Mouse (Mus musculus) embryonic facial prominence, embryonic 10.5 days (tissue): ENCODE data around the gene B830017H08Rik. TPM values are rescaled to one million over a fixed set of nuclear protein-coding genes. Genes with fewer than 3 reads are reported as not detected.

Source experiments
- DNase-seq: peaks from one replicate; pipeline ENCODE4 v3.0.0-alpha.2; 2017; ENCODE audit warnings: low spot score
- H3K27ac ChIP-seq: fragments of 300-500 bp; sonication (generic); replicated peaks from 2 replicates; pipeline ENCODE4 v1.5.1; 2016; ENCODE audit warnings: mild to moderate bottlenecking
- H3K27me3 ChIP-seq: fragments of 300-500 bp; sonication (generic); replicated peaks from 2 replicates; pipeline ENCODE4 v1.6.1; 2016; ENCODE audit warnings: low read depth, mild to moderate bottlenecking; ENCODE audit not compliant: poor library complexity, severe bottlenecking
- H3K36me3 ChIP-seq: fragments of 300-500 bp; sonication (generic); replicated peaks from 2 replicates; pipeline ENCODE4 v1.6.1; 2016; ENCODE audit warnings: mild to moderate bottlenecking, moderate library complexity
- H3K4me1 ChIP-seq: fragments of 300-500 bp; sonication (generic); 2 replicates; pipeline ENCODE4 v1.6.1; 2016
- H3K4me3 ChIP-seq: fragments of 300-500 bp; sonication (generic); 2 replicates; pipeline ENCODE4 v1.5.1; 2016; ENCODE audit warnings: mild to moderate bottlenecking, moderate library complexity
- H3K9me3 ChIP-seq: fragments of 300-500 bp; sonication (generic); 2 replicates; pipeline ENCODE4 v1.6.1; 2016; ENCODE audit warnings: mild to moderate bottlenecking
- WGBS: fragments of 180-500 bp; shearing (Covaris S2); methylation state at CpG from one replicate; pipeline ENCODE4 v1.1.7; 2016; 5-methylcytosine and 5-hydroxymethylcytosine counted together
- polyA plus RNA-seq: library from polyadenylated mRNA; unstranded; fragments of >200 nt; fragmentation: Nextera tagmentation; extraction: Ambion mirVana; gene quantifications from 2 replicates; pipeline ENCODE4 v1.2.1, GENCODE M21; 2016

The B830017H08Rik gene
- polyA plus RNA-seq, 1 experiment from 2014 or later = not detected

DNA sequence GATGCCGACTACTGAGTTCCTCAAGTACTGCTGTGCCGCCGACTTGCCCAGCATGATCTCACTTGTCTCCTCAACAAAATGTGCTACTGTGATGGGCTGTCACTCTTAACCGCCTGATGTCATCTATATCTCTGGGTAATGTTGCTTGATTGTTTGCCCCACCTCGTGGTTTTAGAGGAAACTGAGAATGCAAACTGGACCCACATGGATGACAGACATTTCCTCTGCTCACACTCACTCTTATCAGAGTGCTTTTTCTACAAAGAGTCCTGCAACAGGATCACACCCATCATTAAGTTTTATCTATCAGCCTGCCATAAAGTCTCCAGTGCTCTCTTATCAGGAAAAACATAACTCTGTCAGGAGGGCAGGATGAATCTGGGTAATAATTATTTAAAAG lies 38.3 kb downstream of the B830017H08Rik start:
- WGBS = 90% methylated on average over 5 of the region's 5 CpGs
- Histone ChIP-seq H3K36me3 (peaks cover 73% of the 10 kb centered on the region), H3K4me3 (no peak overlapping the region), H3K27me3 (no peaks in the 10 kb centered on the region), H3K27ac (no peak overlapping the region), H3K4me1 (0 out of 2 replicates have a peak, but pooled peaks cover 5% of the 10 kb centered on the region), H3K9me3 (no peaks in the 10 kb centered on the region)
- no peak for DNase-seq

DNA sequence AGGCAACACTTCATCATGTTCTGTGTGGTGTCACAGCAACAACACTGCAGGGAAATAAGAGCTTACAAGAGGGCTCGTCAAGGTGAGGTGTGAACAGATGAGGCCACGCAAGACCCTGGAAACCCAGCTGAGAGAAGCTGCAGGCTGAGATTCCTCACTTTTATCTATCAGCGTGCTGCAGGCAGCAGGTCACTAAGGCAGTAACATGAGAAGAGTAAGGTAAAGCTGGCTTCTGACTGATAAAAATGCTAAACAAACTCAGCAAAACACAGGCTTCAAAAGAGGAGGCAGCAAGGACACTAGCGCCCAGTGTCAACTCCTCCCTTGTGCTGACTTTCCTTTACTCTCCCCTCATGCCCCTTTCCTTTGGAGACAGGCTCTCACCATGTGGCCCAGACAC lies 40.1 kb downstream of the B830017H08Rik start:
- WGBS = 64% methylated on average over 4 of the region's 4 CpGs
- H3K27me3 ChIP-seq = no peaks in the 10 kb centered on the region
- H3K36me3 ChIP-seq = peaks cover 77% of the 10 kb centered on the region
- 0 out of 2 replicates have a peak, but pooled peaks cover 5% of the 10 kb centered on the region for H3K4me1 ChIP-seq
- H3K9me3 ChIP-seq = no peaks in the 10 kb centered on the region
- no peak for DNase-seq
- H3K27ac ChIP-seq = no peak overlapping the region
- no peak overlapping the region for H3K4me3 ChIP-seq

- H3K4me3 ChIP-seq = no peak overlapping the region
These were observed 42.3 kb downstream of the B830017H08Rik start for GRCm38 (mm10) chr16:17875174-17875573.

DNA sequence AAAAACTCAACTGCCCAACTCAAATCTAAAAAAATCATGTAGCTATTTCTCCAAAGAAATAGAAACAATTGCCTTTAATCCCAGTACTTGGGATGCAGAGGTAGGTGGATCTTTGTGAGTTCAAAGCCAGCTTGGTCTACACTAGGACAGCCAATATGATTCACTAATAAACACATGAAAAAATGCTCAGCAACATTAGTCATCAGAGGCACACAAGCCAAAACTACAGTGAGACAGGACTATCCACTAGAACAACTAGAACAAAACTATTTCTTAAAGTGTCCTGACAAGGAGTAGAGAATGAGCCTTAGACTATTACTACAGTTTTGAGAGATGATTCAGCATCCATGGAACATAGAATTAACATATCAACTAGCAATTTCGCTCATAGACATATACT lies 43.2 kb downstream of the B830017H08Rik start:
- H3K36me3 ChIP-seq = peaks cover 71% of the 10 kb centered on the region
- 0 out of 2 replicates have a peak, but pooled peaks cover 5% of the 10 kb centered on the region for H3K4me1 ChIP-seq
- H3K4me3 ChIP-seq = no peak overlapping the region
- H3K9me3 ChIP-seq = no peaks in the 10 kb centered on the region
- no peaks in the 10 kb centered on the region for H3K27me3 ChIP-seq
- no peak overlapping the region for H3K27ac ChIP-seq
- WGBS = 92% methylated on average over 1 of the region's 1 CpGs
- no peak for DNase-seq

More at GRCm38 (mm10) chr16:17875174-17875573, 42.3 kb downstream of the B830017H08Rik start:
- no peaks in the 10 kb centered on the region for H3K27me3 ChIP-seq
- no peaks in the 10 kb centered on the region for H3K9me3 ChIP-seq
- 0 out of 2 replicates have a peak, but pooled peaks cover 5% of the 10 kb centered on the region for H3K4me1 ChIP-seq
- 85% methylated on average over 4 of the region's 4 CpGs for WGBS
- no peak overlapping the region for H3K27ac ChIP-seq
- DNase-seq = no peak
- H3K36me3 ChIP-seq = peaks cover 77% of the 10 kb centered on the region

GRCm38 (mm10) chr16:17879571-17879970 lies 46.6 kb downstream of the B830017H08Rik start:
- no peaks in the 10 kb centered on the region for H3K27me3 ChIP-seq
- H3K4me3 ChIP-seq = no peak overlapping the region
- peaks cover 80% of the 10 kb centered on the region for H3K36me3 ChIP-seq
- H3K9me3 ChIP-seq = no peaks in the 10 kb centered on the region
- WGBS = 94% methylated on average over 4 of the region's 4 CpGs
- no peak for DNase-seq
- no peak overlapping the region for H3K27ac ChIP-seq
- H3K4me1 ChIP-seq = peaks cover 6% of the 10 kb centered on the region

DNA sequence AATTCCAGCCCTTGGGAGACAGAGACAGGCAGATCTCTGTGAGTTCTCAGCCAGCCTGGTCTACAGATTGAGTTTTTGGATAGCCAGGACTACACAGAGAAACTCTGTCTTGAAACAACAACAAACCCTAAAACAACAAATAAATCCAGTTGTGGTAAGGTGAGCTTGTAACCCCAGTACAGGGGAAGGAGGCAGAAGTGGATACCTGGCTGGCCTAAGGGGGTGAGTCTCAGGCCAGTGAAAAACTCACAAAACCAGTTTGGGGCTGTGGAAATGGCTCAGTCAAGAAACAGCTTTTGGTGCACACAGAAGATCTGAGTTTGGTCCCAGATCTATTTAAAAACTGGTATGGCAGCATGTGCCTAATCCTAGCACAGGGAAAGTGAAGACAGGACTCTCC lies 49.3 kb downstream of the B830017H08Rik start:
- Histone ChIP-seq H3K4me1 (peaks cover 6% of the 10 kb centered on the region), H3K27ac (no peak overlapping the region), H3K27me3 (no peaks in the 10 kb centered on the region), H3K4me3 (no peak overlapping the region), H3K36me3 (peaks cover 86% of the 10 kb centered on the region), H3K9me3 (no peaks in the 10 kb centered on the region)
- no peak for DNase-seq

DNA sequence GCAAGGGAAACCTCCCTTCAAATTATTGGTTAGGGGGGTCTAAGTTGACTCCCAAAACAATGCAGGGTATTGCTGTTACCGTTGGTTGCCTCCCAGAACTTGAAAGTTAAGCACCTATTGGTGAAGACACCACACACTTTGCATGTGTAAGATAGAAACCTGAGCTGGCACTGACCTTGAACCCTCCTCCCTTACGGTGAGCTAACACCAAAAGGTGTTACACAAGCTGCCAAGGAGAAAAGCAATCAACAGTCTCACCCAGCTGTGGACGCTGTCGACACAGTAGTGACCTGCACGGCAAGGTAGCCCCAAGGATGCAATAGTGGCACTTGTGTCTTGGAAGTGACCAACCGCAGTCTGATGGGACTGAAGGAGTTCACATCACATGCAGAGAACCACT lies 51.2 kb downstream of the B830017H08Rik start:
- WGBS = 88% methylated on average over 6 of the region's 6 CpGs
- no peak for DNase-seq
- no peaks in the 10 kb centered on the region for H3K9me3 ChIP-seq
- peaks cover 67% of the 10 kb centered on the region for H3K36me3 ChIP-seq
- peaks cover 6% of the 10 kb centered on the region for H3K4me1 ChIP-seq
- no peak overlapping the region for H3K27ac ChIP-seq
- H3K27me3 ChIP-seq = no peaks in the 10 kb centered on the region
- H3K4me3 ChIP-seq = no peak overlapping the region

Other genes with a start within 250 kb of the B830017H08Rik start
- 1.5 and 1.6 TPM in 2 replicates for gene Slc7a4, start 249.9 kb upstream of the B830017H08Rik start, polyA plus RNA-seq
- 66.7 and 68.7 TPM in 2 replicates for gene Smpd4, start 213.8 kb upstream of the B830017H08Rik start, polyA plus RNA-seq
- 5.3 and 6.6 TPM in 2 replicates for gene Ccdc74a, start 186.7 kb upstream of the B830017H08Rik start, polyA plus RNA-seq
- gene Med15, start 100.2 kb upstream of the B830017H08Rik start, polyA plus RNA-seq = 50.3 and 50.5 TPM in 2 replicates
- gene Klhl22, start 73.5 kb upstream of the B830017H08Rik start, polyA plus RNA-seq = 64.9 and 72.8 TPM in 2 replicates
- 9.3 and 10.5 TPM in 2 replicates for gene Scarf2, start 35.8 kb upstream of the B830017H08Rik start, polyA plus RNA-seq
- 2.5 and 4.1 TPM in 2 replicates for gene Car15, start 5.2 kb downstream of the B830017H08Rik start, polyA plus RNA-seq
- 0.35 and 0.42 TPM in 2 replicates for gene Gm20518, start 58.5 kb downstream of the B830017H08Rik start, polyA plus RNA-seq
- 0.04 TPM in 1 of 2 replicates, not detected in the other for gene Tssk1, start 61.1 kb downstream of the B830017H08Rik start, polyA plus RNA-seq
- 98.6 and 100 TPM in 2 replicates for gene Dgcr2, start 65.4 kb downstream of the B830017H08Rik start, polyA plus RNA-seq
- 0.14 TPM in 1 of 2 replicates, not detected in the other for gene Tssk2, start 65.5 kb downstream of the B830017H08Rik start, polyA plus RNA-seq
- 57.4 and 60.6 TPM in 2 replicates for gene Ess2, start 78.2 kb downstream of the B830017H08Rik start, polyA plus RNA-seq
- gene Gsc2, start 81.9 kb downstream of the B830017H08Rik start, polyA plus RNA-seq = not detected in 2 replicates
- gene Slc25a1, start 95.1 kb downstream of the B830017H08Rik start, polyA plus RNA-seq = 85.8 and 90.6 TPM in 2 replicates
- not detected in 2 replicates for gene Vpreb2, start 147.3 kb downstream of the B830017H08Rik start, polyA plus RNA-seq
- gene Dgcr6, start 219.7 kb downstream of the B830017H08Rik start, polyA plus RNA-seq = 151 and 165 TPM in 2 replicates